Mouse (Mus musculus) bone marrow macrophage, adult 2 months (primary cell): ENCODE measurements around the gene Zgrf1. TPM values are rescaled to one million over a fixed set of nuclear protein-coding genes. Genes with fewer than 3 reads are reported as not detected.

ENCODE experiments used
- H3K27ac ChIP-seq: 2 replicates; pipeline ENCODE4 v1.5.1; 2012; ENCODE audit warnings: low read depth, low read length; ENCODE audit not compliant: insufficient read depth
- H3K4me1 ChIP-seq: 2 replicates; pipeline ENCODE4 v1.6.1; 2012; ENCODE audit warnings: low read length; ENCODE audit not compliant: control insufficient read depth, insufficient read depth
- H3K4me3 ChIP-seq: 2 replicates; pipeline ENCODE4 v1.5.1; 2012; ENCODE audit warnings: mild to moderate bottlenecking, low read length, moderate library complexity; ENCODE audit not compliant: insufficient read depth
- CTCF ChIP-seq: IDR thresholded peaks from 2 replicates; pipeline ENCODE4 v1.5.1; 2012; ENCODE audit warnings: low read depth, mild to moderate bottlenecking, low read length, moderate library complexity
- POLR2A ChIP-seq: IDR thresholded peaks from 2 replicates; pipeline ENCODE4 v1.6.1; 2012; ENCODE audit warnings: mild to moderate bottlenecking, low read depth, low read length, borderline replicate concordance
- polyA plus RNA-seq: library from polyadenylated mRNA; stranded (reverse); fragments of >200 nt; gene quantifications from 2 replicates; pipeline ENCODE4 v1.2.4, GENCODE M21; 2012; ENCODE audit not compliant: missing spikeins, insufficient read depth, insufficient read length

Zgrf1 gene
- polyA plus RNA-seq, 1 experiment, result 3.5 TPM

DNA sequence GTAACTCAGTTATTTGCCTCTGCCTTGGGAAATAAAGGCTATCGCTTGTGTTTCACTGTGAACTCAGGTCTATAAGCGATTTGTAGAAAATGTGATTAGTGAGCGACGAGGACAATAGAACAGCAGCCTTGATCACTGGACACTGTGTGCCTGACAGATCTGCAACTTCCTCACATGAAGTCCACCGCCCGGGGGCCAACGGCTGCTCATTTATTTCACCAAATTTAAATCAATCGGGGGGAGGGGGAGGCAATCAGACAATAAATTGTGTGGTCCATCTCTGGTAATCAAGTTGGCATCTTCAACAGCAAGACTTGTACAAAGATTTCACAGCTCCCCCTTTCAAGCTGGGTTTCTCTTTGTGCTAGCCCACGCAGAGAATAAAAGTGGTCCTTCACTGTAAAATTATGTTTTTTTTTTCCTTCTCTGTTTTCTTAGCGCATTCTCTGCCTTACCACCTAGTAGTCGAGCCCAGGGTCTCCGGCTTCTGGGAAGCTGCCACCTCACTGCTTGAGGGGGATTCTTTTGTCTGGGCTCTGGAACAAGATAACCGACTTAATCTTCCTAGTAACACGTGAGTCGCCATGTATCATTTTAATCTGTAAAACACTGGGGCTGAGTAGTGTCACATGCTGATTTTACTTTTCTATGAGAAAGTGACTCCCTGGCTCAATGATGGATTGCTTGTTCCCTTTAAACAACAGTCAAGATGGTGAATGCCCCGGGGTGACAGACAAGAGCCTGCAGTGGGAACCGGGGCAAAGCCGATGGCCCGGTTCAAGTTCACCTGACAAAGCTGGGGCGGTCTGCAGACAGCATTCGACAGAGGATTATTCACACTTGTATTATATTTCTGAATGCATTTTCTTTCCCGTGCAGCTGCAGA is 108.6 kb downstream of the Zgrf1 start:
- H3K4me1 ChIP-seq, result no peaks in the 10 kb centered on the region
- H3K4me3 ChIP-seq, result no peak overlapping the region
- TF ChIP-seq POLR2A, result no peak
- no peak for TF ChIP-seq CTCF
- H3K27ac ChIP-seq, result no peak overlapping the region

Other genes starting within 250 kb of the Zgrf1 start
- gene Ank2, start 54.1 kb upstream of the Zgrf1 start, polyA plus RNA-seq, result 0.75 and 1.4 TPM in 2 replicates
- gene Larp7, start 140 bp upstream of the Zgrf1 start, polyA plus RNA-seq, result 34.0 and 36.3 TPM in 2 replicates
- gene Neurog2, start 79.6 kb downstream of the Zgrf1 start, polyA plus RNA-seq, result not detected in 2 replicates
- 29.9 and 35.4 TPM in 2 replicates for gene Alpk1, start 227.0 kb downstream of the Zgrf1 start, polyA plus RNA-seq
- gene Tifa, start 236.3 kb downstream of the Zgrf1 start, polyA plus RNA-seq, result 97.9 and 112 TPM in 2 replicates